Mouse (Mus musculus): ENCODE measurements around the gene Zfp827. TPM values are rescaled to one million over a fixed set of nuclear protein-coding genes. Genes with fewer than 3 reads are reported as not detected.

Gene Zfp827
- total RNA-seq (2014; fragmentation: Nextera tagmentation): 19.3 and 23.0 TPM in 2 replicates
- 2.7 and 3.1 TPM in 2 replicates for total RNA-seq (2017)
- polyA plus RNA-seq (2012): 2.4 and 3.2 TPM in 2 replicates

DNA sequence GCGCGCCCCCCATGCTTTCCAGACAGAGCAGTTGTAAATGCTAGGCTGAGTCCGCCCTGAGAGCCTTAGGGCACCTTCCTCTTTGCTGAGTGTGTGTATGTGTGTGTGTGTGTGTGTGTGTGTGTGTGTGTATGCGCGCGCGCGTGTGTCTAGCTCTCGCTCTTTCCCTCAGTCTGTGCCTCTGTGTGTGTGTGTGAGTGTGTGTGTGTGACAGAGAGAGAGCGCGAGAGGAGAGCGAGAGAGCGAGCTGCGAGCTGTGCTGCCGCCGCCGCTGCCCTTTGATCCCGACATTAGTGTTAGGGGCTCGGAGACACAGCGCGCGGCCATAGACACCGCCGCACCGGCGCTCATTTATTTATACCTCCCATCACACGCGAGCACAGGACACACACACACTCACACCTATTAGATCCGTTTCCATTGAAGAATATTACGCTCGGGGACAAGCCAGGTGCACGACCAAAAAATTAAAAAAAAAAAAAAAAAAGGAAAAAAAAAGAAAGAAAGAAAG is at the start of gene Zfp827:
Gene Zfp827, plus strand, starts transcription at position 461 of the 511 bp plus-strand sequence.
- no peak for DNase-seq (ENCODE audit: low spot score)
- H3K4me1 ChIP-seq (ENCODE audit: insufficient read depth, low read depth, low read length): peaks cover 7% of the 10 kb centered on the region; the same call in 1 of the 2 replicates
- peak; percentile 45 for ATAC-seq (ENCODE audit: extremely low read depth, insufficient number of reproducible peaks, low FRiP score, poor library complexity, severe bottlenecking)
- H3K27me3 ChIP-seq (ENCODE audit: insufficient read depth, low read length): peaks cover 2% of the 10 kb centered on the region; the same call in 1 of the 2 replicates
- no peak for TF ChIP-seq TAL1 (conservative IDR thresholded peaks at IDR 0.05; ENCODE audit: low read depth, low read length)
- no peak for TF ChIP-seq POLR2AphosphoS5 (IDR thresholded peaks at IDR 0.05; ENCODE audit: insufficient replicate concordance, low read depth, low read length)
- no peak for TF ChIP-seq GATA1 (IDR thresholded peaks at IDR 0.05; ENCODE audit: borderline replicate concordance, low read length)
- no peak for TF ChIP-seq CTCF (IDR thresholded peaks at IDR 0.05; ENCODE audit: low read depth, low read length)
- no peak for TF ChIP-seq GATA2 (IDR thresholded peaks at IDR 0.05; ENCODE audit: borderline replicate concordance, low read depth, low read length)
- peaks cover 12% of the 10 kb centered on the region for H3K9me3 ChIP-seq (replicated peaks)
- H3K4me3 ChIP-seq (ENCODE audit: low read depth, low read length): peak within 1 kb of the TSS; percentile 79
- no peaks in the 10 kb centered on the region for H3K36me3 ChIP-seq (replicated peaks)

DNA sequence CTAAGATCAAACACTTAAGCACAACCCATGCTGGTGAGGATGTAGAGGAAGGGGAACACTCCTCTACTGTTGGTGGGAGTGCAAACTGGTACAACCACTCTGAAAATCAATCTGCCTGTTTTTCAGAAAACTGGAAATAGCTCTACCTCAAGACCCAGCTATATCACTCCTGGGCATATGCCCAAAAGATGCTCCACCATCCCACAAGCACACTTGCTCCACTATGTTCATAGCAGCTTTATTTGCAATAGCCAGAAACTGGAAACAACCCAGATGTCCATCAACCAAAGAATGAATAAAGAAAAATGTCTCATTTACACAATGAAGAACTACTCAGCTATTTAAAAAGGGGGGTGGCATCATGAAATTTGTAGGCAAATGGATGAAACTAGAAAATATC is 23.9 kb upstream of the Zfp827 start:
- no peaks in the 10 kb centered on the region for H3K9me3 ChIP-seq (replicated peaks)
- H3K36me3 ChIP-seq (replicated peaks): no peaks in the 10 kb centered on the region
- no peak for DNase-seq (ENCODE audit: low spot score)
- TF ChIP-seq POLR2AphosphoS5 (IDR thresholded peaks at IDR 0.05; ENCODE audit: insufficient replicate concordance, low read depth, low read length) (no peak), CTCF (IDR thresholded peaks at IDR 0.05; ENCODE audit: low read depth, low read length) (no peak), TAL1 (conservative IDR thresholded peaks at IDR 0.05; ENCODE audit: low read depth, low read length) (no peak), GATA2 (IDR thresholded peaks at IDR 0.05; ENCODE audit: borderline replicate concordance, low read depth, low read length) (no peak), GATA1 (IDR thresholded peaks at IDR 0.05; ENCODE audit: borderline replicate concordance, low read length) (no peak)
- H3K4me3 ChIP-seq (ENCODE audit: low read depth, low read length): no peak overlapping the region
- ATAC-seq (ENCODE audit: extremely low read depth, insufficient number of reproducible peaks, low FRiP score, poor library complexity, severe bottlenecking): no peak
- H3K4me1 ChIP-seq (ENCODE audit: insufficient read depth, low read depth, low read length): no peaks in the 10 kb centered on the region
- H3K27me3 ChIP-seq (ENCODE audit: insufficient read depth, low read length): no peaks in the 10 kb centered on the region; the same call in 1 of the 2 replicates

DNA sequence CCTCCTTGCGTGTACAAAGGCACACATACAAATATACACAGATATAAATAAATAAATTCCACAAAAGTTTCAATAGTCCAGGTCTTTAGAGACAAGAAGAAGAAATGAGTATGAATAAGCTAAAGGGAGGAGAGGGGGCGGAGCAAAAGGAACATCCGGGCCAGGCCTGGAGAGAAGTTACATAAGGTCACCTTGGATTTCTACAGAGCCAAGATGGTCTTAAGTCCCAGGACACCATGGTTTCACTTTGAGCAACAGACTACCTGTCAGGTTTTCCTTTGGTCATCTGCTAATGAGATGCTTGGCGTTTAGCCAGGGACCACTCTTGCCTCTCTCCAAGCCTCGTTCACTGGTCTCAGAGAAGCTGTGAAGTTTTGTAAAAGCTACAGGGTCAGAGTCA is 13.2 kb upstream of the Zfp827 start:
- no peak for ATAC-seq (ENCODE audit: extremely low read depth, insufficient number of reproducible peaks, low FRiP score, poor library complexity, severe bottlenecking)
- no peak for TF ChIP-seq GATA1 (IDR thresholded peaks at IDR 0.05; ENCODE audit: borderline replicate concordance, low read length)
- Histone ChIP-seq H3K36me3 (replicated peaks) (no peaks in the 10 kb centered on the region), H3K27me3 (ENCODE audit: insufficient read depth, low read length) (peaks cover 12% of the 10 kb centered on the region), H3K4me1 (ENCODE audit: insufficient read depth, low read depth, low read length) (no peaks in the 10 kb centered on the region), H3K9me3 (replicated peaks) (no peaks in the 10 kb centered on the region), H3K4me3 (ENCODE audit: low read depth, low read length) (no peak overlapping the region)
- DNase-seq (ENCODE audit: low spot score): no peak

DNA sequence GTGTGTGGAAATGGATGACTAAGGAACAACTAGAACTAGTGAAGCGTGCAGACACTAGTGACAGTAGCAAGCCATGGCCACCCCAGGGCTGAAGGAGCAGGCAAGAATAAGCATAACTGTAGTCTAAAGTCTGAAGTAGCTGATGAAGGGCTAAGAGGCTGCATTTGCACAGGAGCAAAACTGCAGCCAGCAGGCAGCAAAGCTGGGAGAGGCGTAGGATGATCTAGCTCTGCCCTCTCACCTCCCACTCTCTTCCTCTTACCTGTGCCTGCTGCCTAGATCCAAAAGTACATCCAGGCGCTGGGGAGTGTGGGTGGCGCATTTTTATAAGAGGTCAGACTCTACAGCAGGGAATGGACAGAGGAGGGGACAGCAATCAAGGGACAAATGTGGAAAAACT is 12.2 kb upstream of the Zfp827 start:
- Histone ChIP-seq H3K27me3 (ENCODE audit: insufficient read depth, low read length) (peaks cover 10% of the 10 kb centered on the region), H3K4me3 (ENCODE audit: low read depth, low read length) (no peak overlapping the region), H3K36me3 (replicated peaks) (no peaks in the 10 kb centered on the region), H3K9me3 (replicated peaks) (no peaks in the 10 kb centered on the region), H3K4me1 (ENCODE audit: insufficient read depth, low read depth, low read length) (no peaks in the 10 kb centered on the region)
- no peak for DNase-seq (ENCODE audit: low spot score)
- TF ChIP-seq CTCF (IDR thresholded peaks at IDR 0.05; ENCODE audit: low read depth, low read length) (no peak), GATA2 (IDR thresholded peaks at IDR 0.05; ENCODE audit: borderline replicate concordance, low read depth, low read length) (no peak), GATA1 (IDR thresholded peaks at IDR 0.05; ENCODE audit: borderline replicate concordance, low read length) (no peak), TAL1 (conservative IDR thresholded peaks at IDR 0.05; ENCODE audit: low read depth, low read length) (no peak), POLR2AphosphoS5 (IDR thresholded peaks at IDR 0.05; ENCODE audit: insufficient replicate concordance, low read depth, low read length) (no peak)
- no peak for ATAC-seq (ENCODE audit: extremely low read depth, insufficient number of reproducible peaks, low FRiP score, poor library complexity, severe bottlenecking)

DNA sequence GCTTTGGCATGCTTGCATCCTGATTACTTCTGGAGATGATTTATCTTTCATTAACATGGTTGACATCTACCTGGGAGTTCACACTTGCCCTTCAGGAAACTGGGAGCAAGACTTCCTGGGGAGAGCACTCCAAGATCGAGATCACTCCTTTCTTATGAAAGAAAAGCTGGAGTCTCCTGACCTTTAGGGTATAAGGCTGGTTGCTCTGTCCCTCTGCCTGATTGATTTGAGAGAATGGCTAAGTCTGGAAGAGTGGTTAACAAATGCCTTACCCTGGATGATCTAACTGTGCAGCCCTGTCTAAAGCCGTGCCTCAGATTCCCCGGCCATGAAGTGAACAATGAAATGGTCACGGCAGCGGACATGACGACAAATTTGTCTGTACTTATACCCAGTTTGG is 11.7 kb upstream of the Zfp827 start:
- TF ChIP-seq GATA1 (IDR thresholded peaks at IDR 0.05; ENCODE audit: borderline replicate concordance, low read length) (no peak), CTCF (IDR thresholded peaks at IDR 0.05; ENCODE audit: low read depth, low read length) (no peak), GATA2 (IDR thresholded peaks at IDR 0.05; ENCODE audit: borderline replicate concordance, low read depth, low read length) (no peak), POLR2AphosphoS5 (IDR thresholded peaks at IDR 0.05; ENCODE audit: insufficient replicate concordance, low read depth, low read length) (no peak), TAL1 (conservative IDR thresholded peaks at IDR 0.05; ENCODE audit: low read depth, low read length) (no peak)
- Histone ChIP-seq H3K4me1 (ENCODE audit: insufficient read depth, low read depth, low read length) (no peaks in the 10 kb centered on the region), H3K36me3 (replicated peaks) (no peaks in the 10 kb centered on the region), H3K27me3 (ENCODE audit: insufficient read depth, low read length) (peaks cover 10% of the 10 kb centered on the region), H3K4me3 (ENCODE audit: low read depth, low read length) (no peak overlapping the region), H3K9me3 (replicated peaks) (no peaks in the 10 kb centered on the region)
- DNase-seq (ENCODE audit: low spot score) (no peak), ATAC-seq (ENCODE audit: extremely low read depth, insufficient number of reproducible peaks, low FRiP score, poor library complexity, severe bottlenecking) (no peak)

DNA sequence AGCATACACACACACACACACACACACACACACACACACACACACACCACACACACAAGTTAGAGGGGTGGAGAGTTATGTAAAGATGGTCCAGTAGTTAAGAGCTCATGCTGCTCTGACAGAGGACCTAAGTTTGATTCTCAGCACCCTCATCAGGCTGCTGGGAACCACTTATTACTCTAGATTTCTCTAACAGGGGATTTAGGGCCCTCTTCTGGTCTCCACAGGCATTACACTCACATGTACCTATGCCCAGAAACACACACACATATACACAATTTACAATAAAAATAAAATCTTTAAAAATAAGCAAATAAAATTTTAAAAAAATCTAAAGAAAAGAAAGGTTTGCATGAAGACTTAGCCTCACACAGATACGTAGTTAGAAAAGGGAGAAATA is 4.3 kb upstream of the Zfp827 start:
- DNase-seq (ENCODE audit: low spot score) (no peak), ATAC-seq (ENCODE audit: extremely low read depth, insufficient number of reproducible peaks, low FRiP score, poor library complexity, severe bottlenecking) (no peak)
- Histone ChIP-seq H3K36me3 (replicated peaks) (no peaks in the 10 kb centered on the region), H3K4me3 (ENCODE audit: low read depth, low read length) (no peak overlapping the region), H3K9me3 (replicated peaks) (0 out of 2 replicates have a peak, but pooled peaks cover 2% of the 10 kb centered on the region), H3K4me1 (ENCODE audit: insufficient read depth, low read depth, low read length) (no peaks in the 10 kb centered on the region), H3K27me3 (ENCODE audit: insufficient read depth, low read length) (no peaks in the 10 kb centered on the region; the same call in 1 of the 2 replicates)
- TF ChIP-seq GATA2 (IDR thresholded peaks at IDR 0.05; ENCODE audit: borderline replicate concordance, low read depth, low read length) (no peak), TAL1 (conservative IDR thresholded peaks at IDR 0.05; ENCODE audit: low read depth, low read length) (no peak), GATA1 (IDR thresholded peaks at IDR 0.05; ENCODE audit: borderline replicate concordance, low read length) (no peak)

Data from G1E (cell line).